Mouse (Mus musculus): Measurements from ENCODE around the gene Usp34.

GRCm38 (mm10) chr11:23372490-23372889, 65.8 kb downstream of the Usp34 start:
- TF ChIP-seq CTCF (IDR thresholded peaks at IDR 0.05; ENCODE audit: borderline replicate concordance, insufficient read depth, low read length) (no peak), POLR2A (IDR thresholded peaks at IDR 0.05; ENCODE audit: low read depth, low read length) (no peak)
